Mouse (Mus musculus) stomach, postnatal 0 days (tissue): ENCODE results near the gene 1700012A03Rik.

Experiments used
- CTCF ChIP-seq: IDR thresholded peaks from 2 replicates; pipeline ENCODE4 v1.5.1; 2016; ENCODE audit warnings: antibody characterized with exemption, low read depth, mild to moderate bottlenecking, moderate library complexity
- EP300 ChIP-seq: optimal IDR thresholded peaks from 2 replicates; pipeline ENCODE3; 2016; ENCODE audit warnings: antibody characterized with exemption

- TF ChIP-seq CTCF (no peak), EP300 (no peak)
Observed at GRCm38 (mm10) chr6:32021853-32022536, 28.1 kb upstream of the 1700012A03Rik start.
